Mouse (Mus musculus): Measurements from ENCODE around the gene Orm3. TPM values are rescaled to one million over a fixed set of nuclear protein-coding genes. Genes with fewer than 3 reads are reported as not detected.

The Orm3 gene
- not detected in 4 replicates for total RNA-seq (2023)

GRCm38 (mm10) chr4:63355877-63356665 is at the start of gene Orm3:
Orm3 (plus strand) TSS chr4:63356162.

GRCm38 (mm10) chr4:63344295-63344694 is 11.7 kb upstream of the Orm3 start, which contains the start of gene Orm1:
Orm1 (plus strand) TSS chr4:63344560.

GRCm38 (mm10) chr4:63362150-63362549 is 6.2 kb downstream of the Orm3 start, which contains the start of gene Orm2:
Orm2 (plus strand) TSS chr4:63362449.

GRCm38 (mm10) chr4:63403040-63403959 is 47.3 kb downstream of the Orm3 start, which contains the start of gene Akna:
Akna (minus strand) TSS chr4:63403354.

Other genes with a start within 250 kb of the Orm3 start
- gene Ambp, start 201.4 kb upstream of the Orm3 start, total RNA-seq (2023): not detected in 4 replicates
- not detected in 4 replicates for gene Kif12, start 184.0 kb upstream of the Orm3 start, total RNA-seq (2023)
- gene Col27a1, start 142.2 kb upstream of the Orm3 start, total RNA-seq (2023): 7.1 to 9.0 TPM (median 7.7 TPM) in 4 replicates
- not detected in 4 replicates for gene Orm1, start 11.6 kb upstream of the Orm3 start, total RNA-seq (2023)
- not detected in 4 replicates for gene Orm2, start 6.3 kb downstream of the Orm3 start, total RNA-seq (2023)
- 272 to 291 TPM (median 282 TPM) in 4 replicates for gene Akna, start 47.2 kb downstream of the Orm3 start, total RNA-seq (2023)
- 67.4 to 82.1 TPM (median 77.3 TPM) in 4 replicates for gene Whrn, start 139.8 kb downstream of the Orm3 start, total RNA-seq (2023)
- gene Atp6v1g1, start 188.6 kb downstream of the Orm3 start, total RNA-seq (2023): 69.4 to 76.9 TPM (median 71.3 TPM) in 4 replicates
- 18.1 to 26.2 TPM (median 19.2 TPM) in 4 replicates for gene Tmem268, start 202.6 kb downstream of the Orm3 start, total RNA-seq (2023)
- gene Gm11213, start 249.1 kb downstream of the Orm3 start, total RNA-seq (2023): not detected in 4 replicates

Measured in B cell, adult 62 days (primary cell).